Mouse (Mus musculus) liver, embryonic 12.5 days (tissue): ENCODE data around the gene Tob2. TPM values are rescaled to one million over a fixed set of nuclear protein-coding genes. Genes with fewer than 3 reads are reported as not detected.
A peak's percentile ranks its signal among the peaks of the same experiment; 100 is the strongest.

ENCODE experiments used
- ATAC-seq: fragments of 200-750 bp; cut with Nextera tagmentation; 2 replicates; pipeline ENCODE4 v1.8.0; 2017; ENCODE audit warnings: moderate number of reproducible peaks, mild to moderate bottlenecking, moderate library complexity
- H3K27ac ChIP-seq: fragments of 300-500 bp; sonication (generic); 2 replicates; pipeline ENCODE4 v1.5.1; 2016; ENCODE audit warnings: mild to moderate bottlenecking
- H3K27me3 ChIP-seq: fragments of 300-500 bp; sonication (generic); replicated peaks from 2 replicates; pipeline ENCODE4 v1.6.1; 2016; ENCODE audit warnings: mild to moderate bottlenecking, moderate library complexity
- H3K36me3 ChIP-seq: fragments of 300-500 bp; sonication (generic); 2 replicates; pipeline ENCODE4 v1.6.1; 2016; ENCODE audit warnings: mild to moderate bottlenecking, moderate library complexity
- H3K4me1 ChIP-seq: fragments of 300-500 bp; sonication (generic); 2 replicates; pipeline ENCODE4 v1.6.1; 2016
- H3K4me2 ChIP-seq: fragments of 300-500 bp; sonication (generic); 2 replicates; pipeline ENCODE4 v1.6.1; 2016; ENCODE audit warnings: mild to moderate bottlenecking, moderate library complexity
- H3K4me3 ChIP-seq: fragments of 300-500 bp; sonication (generic); 2 replicates; pipeline ENCODE4 v1.5.1; 2016; ENCODE audit warnings: mild to moderate bottlenecking, moderate library complexity
- H3K9ac ChIP-seq: fragments of 300-500 bp; sonication (generic); 2 replicates; pipeline ENCODE4 v1.6.1; 2016; ENCODE audit warnings: mild to moderate bottlenecking, moderate library complexity
- H3K9me3 ChIP-seq: fragments of 300-500 bp; sonication (generic); replicated peaks from 2 replicates; pipeline ENCODE4 v1.6.1; 2016; ENCODE audit warnings: mild to moderate bottlenecking, moderate library complexity
- WGBS: fragments of 180-500 bp; shearing (Covaris S2); methylation state at CpG from one replicate; pipeline ENCODE4 v1.1.7; 2016; ENCODE audit not compliant: insufficient replicate concordance; 5-methylcytosine and 5-hydroxymethylcytosine counted together
- polyA plus RNA-seq: library from polyadenylated mRNA; unstranded; fragments of >200 nt; fragmentation: Nextera tagmentation; extraction: Ambion mirVana; gene quantifications from 2 replicates; pipeline ENCODE4 v1.2.1, GENCODE M21; 2016

Tob2 gene
- polyA plus RNA-seq, 1 experiment from 2014 or later: 12.8 TPM

DNA sequence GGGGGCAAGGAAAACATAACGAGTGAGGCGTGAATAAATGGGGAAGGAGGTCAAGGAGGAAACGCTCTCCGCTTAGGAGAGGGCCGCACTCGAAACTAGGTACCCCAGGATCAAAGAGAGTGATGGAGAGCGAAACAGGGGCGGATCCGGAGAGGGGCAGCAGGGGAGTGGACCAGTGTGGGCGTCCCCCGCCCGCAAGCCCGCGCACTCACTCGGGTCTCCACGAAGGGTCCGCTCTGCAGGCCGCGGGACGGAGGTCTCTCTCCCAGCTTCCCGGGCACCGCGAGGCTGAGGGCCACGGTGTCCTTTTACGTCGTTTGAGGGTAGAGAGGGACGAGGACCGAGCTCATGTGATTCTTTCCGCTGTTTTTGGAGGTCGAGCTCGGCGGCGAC lies 876 bp downstream of the Tob2 start:
- Histone ChIP-seq H3K4me1 (peaks cover 59% of the 10 kb centered on the region), H3K4me3 (peak overlapping the region; percentile 83), H3K9ac (peak overlapping the region; percentile 92), H3K9me3 (no peaks in the 10 kb centered on the region), H3K27me3 (no peaks in the 10 kb centered on the region), H3K27ac (peak overlapping the region; percentile 92), H3K4me2 (peak overlapping the region; percentile 89), H3K36me3 (peaks cover 22% of the 10 kb centered on the region)
- ATAC-seq: peak; percentile 36
- WGBS: under 1% methylated on average over 33 of the region's 33 CpGs

GRCm38 (mm10) chr15:81856938-81857723 lies 1.5 kb downstream of the Tob2 start:
- H3K27me3 ChIP-seq: no peaks in the 10 kb centered on the region
- no peaks in the 10 kb centered on the region for H3K9me3 ChIP-seq
- H3K4me1 ChIP-seq: peaks cover 65% of the 10 kb centered on the region
- peaks cover 28% of the 10 kb centered on the region for H3K36me3 ChIP-seq
- H3K4me3 ChIP-seq: peak overlapping the region; percentile 83
- ATAC-seq: no peak
- H3K27ac ChIP-seq: peak overlapping the region; percentile 92
- H3K4me2 ChIP-seq: peak overlapping the region; percentile 89
- H3K9ac ChIP-seq: peak overlapping the region; percentile 92
- 1% methylated on average over 14 of the region's 14 CpGs for WGBS

- H3K27me3 ChIP-seq: no peaks in the 10 kb centered on the region
- H3K9ac ChIP-seq: peak overlapping the region; percentile 92
- peak overlapping the region; percentile 89 for H3K4me2 ChIP-seq
- no peaks in the 10 kb centered on the region for H3K9me3 ChIP-seq
- H3K4me1 ChIP-seq: peaks cover 64% of the 10 kb centered on the region
- 1% methylated on average over 28 of the region's 28 CpGs for WGBS
- peaks cover 38% of the 10 kb centered on the region for H3K36me3 ChIP-seq
- H3K27ac ChIP-seq: peak overlapping the region; percentile 92
- peak; percentile 90 for ATAC-seq
- peak overlapping the region; percentile 83 for H3K4me3 ChIP-seq
Observed at GRCm38 (mm10) chr15:81856030-81856790, 2.4 kb downstream of the Tob2 start.

- Histone ChIP-seq H3K4me3 (no peak overlapping the region), H3K9me3 (no peaks in the 10 kb centered on the region), H3K4me2 (no peak overlapping the region), H3K27me3 (no peaks in the 10 kb centered on the region), H3K9ac (no peak overlapping the region), H3K36me3 (peaks cover 62% of the 10 kb centered on the region), H3K27ac (peak overlapping the region; percentile 66), H3K4me1 (peaks cover 47% of the 10 kb centered on the region)
- WGBS: 69% methylated on average over 7 of the region's 7 CpGs
- no peak for ATAC-seq
Observed at GRCm38 (mm10) chr15:81853081-81853480, 5.5 kb downstream of the Tob2 start.

DNA sequence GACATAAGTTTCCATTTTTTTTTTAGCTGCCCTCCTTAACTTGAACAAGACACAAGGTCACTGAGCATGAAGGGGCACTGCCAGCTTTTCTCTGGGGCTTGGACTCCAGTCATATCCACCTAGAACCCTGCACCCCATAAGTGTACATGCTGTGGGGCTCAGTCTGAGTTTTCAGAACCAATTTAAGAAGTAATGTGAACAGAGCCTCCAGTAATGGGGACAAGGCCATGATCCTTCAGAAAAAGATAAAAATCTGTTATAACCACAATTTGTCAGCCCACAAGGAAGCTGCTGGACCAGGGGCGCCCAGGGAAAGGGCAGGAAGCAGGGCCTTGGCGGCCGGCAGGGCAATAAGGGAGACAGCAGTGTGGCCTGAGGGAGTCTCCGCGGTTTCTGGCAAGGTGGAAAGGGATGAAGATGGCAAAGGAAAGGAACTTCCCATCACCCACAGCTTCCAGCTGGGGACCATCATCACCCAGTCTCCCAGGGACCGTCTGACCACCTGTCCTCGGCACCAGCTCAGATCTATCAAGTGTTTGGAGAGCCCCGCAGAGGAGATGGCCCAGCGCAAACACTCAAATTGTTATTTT lies 6.1 kb downstream of the Tob2 start:
- WGBS: 77% methylated on average over 9 of the region's 9 CpGs
- no peak overlapping the region for H3K4me2 ChIP-seq
- H3K27ac ChIP-seq: peak overlapping the region; percentile 66

DNA sequence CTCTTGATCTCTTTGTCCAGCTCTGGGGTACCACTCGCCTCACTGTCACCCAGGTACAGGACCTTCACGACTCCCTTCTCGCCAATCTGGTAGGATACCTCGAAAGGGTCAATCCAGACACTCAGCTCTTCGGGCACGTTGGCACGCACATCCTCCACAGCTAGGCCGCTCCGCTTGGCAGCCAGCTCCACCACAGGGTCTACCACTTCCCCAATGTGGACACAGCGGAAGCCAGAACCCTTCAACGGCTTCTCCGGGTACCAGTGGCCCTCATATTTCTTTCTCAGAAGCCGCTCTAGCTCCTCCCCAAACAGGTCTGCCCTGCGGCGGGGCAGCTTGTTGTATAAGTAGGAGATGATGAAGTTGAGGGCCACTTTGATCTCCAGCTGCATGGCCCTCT lies 7.2 kb downstream of the Tob2 start:
- ATAC-seq: no peak
- no peak overlapping the region for H3K4me2 ChIP-seq
- no peak overlapping the region for H3K27ac ChIP-seq
- H3K27me3 ChIP-seq: no peaks in the 10 kb centered on the region
- WGBS: 92% methylated on average over 15 of the region's 15 CpGs
- H3K9ac ChIP-seq: no peak overlapping the region
- no peak overlapping the region for H3K4me3 ChIP-seq
- H3K9me3 ChIP-seq: no peaks in the 10 kb centered on the region
- H3K4me1 ChIP-seq: peaks cover 42% of the 10 kb centered on the region
- peaks cover 78% of the 10 kb centered on the region for H3K36me3 ChIP-seq

More for the DNA sequence above, 6.1 kb downstream of the Tob2 start:
- Histone ChIP-seq H3K4me3 (no peak overlapping the region), H3K4me1 (peaks cover 52% of the 10 kb centered on the region), H3K9me3 (no peaks in the 10 kb centered on the region), H3K27me3 (no peaks in the 10 kb centered on the region), H3K36me3 (peaks cover 68% of the 10 kb centered on the region), H3K9ac (no peak overlapping the region)
- no peak for ATAC-seq

DNA sequence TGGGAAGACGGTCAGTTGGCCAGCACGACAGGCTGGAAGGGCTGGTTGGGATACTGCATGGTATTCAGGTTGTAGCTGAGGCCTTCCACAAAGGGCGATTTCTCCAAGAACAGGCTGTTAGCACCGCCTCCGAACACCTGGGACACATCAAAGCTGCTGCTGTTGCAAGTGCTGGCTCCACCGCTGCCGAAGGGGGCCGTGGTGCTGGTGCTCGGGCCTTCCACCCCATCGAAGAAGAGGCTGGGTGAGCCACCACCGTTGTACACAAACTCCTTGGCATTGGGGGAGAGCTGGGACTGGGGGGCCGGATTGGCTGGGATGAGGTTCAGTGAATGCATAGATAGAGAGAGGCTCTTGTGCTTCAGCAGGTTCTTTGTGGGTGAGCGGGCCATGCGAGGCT lies 7.9 kb downstream of the Tob2 start:
- H3K9ac ChIP-seq: no peak overlapping the region
- no peak for ATAC-seq
- H3K27ac ChIP-seq: no peak overlapping the region
- H3K4me2 ChIP-seq: no peak overlapping the region
- peaks cover 80% of the 10 kb centered on the region for H3K36me3 ChIP-seq
- WGBS: 86% methylated on average over 14 of the region's 14 CpGs
- H3K27me3 ChIP-seq: no peaks in the 10 kb centered on the region
- H3K4me3 ChIP-seq: no peak overlapping the region
- peaks cover 44% of the 10 kb centered on the region for H3K4me1 ChIP-seq
- no peaks in the 10 kb centered on the region for H3K9me3 ChIP-seq

DNA sequence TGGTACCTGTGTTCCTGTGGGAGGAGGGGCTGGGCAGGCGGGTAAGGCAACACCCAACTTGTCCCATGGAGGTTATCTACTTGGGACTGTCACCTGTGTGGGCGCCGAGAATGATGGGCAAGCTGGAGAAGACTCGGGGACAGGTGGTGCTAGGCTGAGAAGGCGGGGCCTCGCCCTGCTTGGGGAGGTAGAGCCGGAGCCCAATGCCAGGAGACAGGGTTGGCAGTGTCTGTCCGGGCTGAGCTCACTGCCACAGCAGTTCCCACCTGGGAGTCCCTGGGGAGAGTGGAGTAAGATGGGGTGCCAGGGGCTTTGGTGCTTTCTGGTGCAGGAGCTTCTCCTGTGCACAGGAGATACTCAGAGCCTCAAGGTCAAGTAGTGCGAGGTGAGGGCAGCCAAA lies 9.5 kb downstream of the Tob2 start:
- H3K4me2 ChIP-seq: no peak overlapping the region
- no peaks in the 10 kb centered on the region for H3K9me3 ChIP-seq
- no peak for ATAC-seq
- H3K9ac ChIP-seq: no peak overlapping the region; the same call in 1 of the 2 replicates
- H3K4me1 ChIP-seq: peaks cover 33% of the 10 kb centered on the region
- WGBS: 77% methylated on average over 9 of the region's 9 CpGs
- H3K27ac ChIP-seq: no peak overlapping the region
- no peak overlapping the region for H3K4me3 ChIP-seq
- H3K36me3 ChIP-seq: peaks cover 72% of the 10 kb centered on the region
- no peaks in the 10 kb centered on the region for H3K27me3 ChIP-seq

GRCm38 (mm10) chr15:81848301-81848700 lies 10.3 kb downstream of the Tob2 start:
- Histone ChIP-seq H3K27me3 (no peaks in the 10 kb centered on the region), H3K36me3 (peaks cover 64% of the 10 kb centered on the region), H3K9ac (no peak overlapping the region), H3K4me2 (no peak overlapping the region), H3K4me3 (no peak overlapping the region), H3K4me1 (peaks cover 25% of the 10 kb centered on the region), H3K9me3 (no peaks in the 10 kb centered on the region), H3K27ac (no peak overlapping the region)
- 41% methylated on average over 7 of the region's 7 CpGs for WGBS
- ATAC-seq: peak; percentile 55; the same call in 1 of the 2 replicates

- no peak for ATAC-seq
- H3K36me3 ChIP-seq: peaks cover 59% of the 10 kb centered on the region
- no peak overlapping the region for H3K27ac ChIP-seq
- peaks cover 22% of the 10 kb centered on the region for H3K4me1 ChIP-seq
- WGBS: 83% methylated on average over 5 of the region's 5 CpGs
- H3K27me3 ChIP-seq: no peaks in the 10 kb centered on the region
- H3K9ac ChIP-seq: no peak overlapping the region
- H3K4me2 ChIP-seq: no peak overlapping the region
- no peaks in the 10 kb centered on the region for H3K9me3 ChIP-seq
- H3K4me3 ChIP-seq: no peak overlapping the region
Observed at GRCm38 (mm10) chr15:81847861-81848260, 10.7 kb downstream of the Tob2 start.

- H3K27ac ChIP-seq: no peak overlapping the region
- H3K9me3 ChIP-seq: no peaks in the 10 kb centered on the region
- no peak overlapping the region for H3K9ac ChIP-seq
- peaks cover 15% of the 10 kb centered on the region for H3K4me1 ChIP-seq
- ATAC-seq: no peak
- no peak overlapping the region for H3K4me2 ChIP-seq
- 69% methylated on average over 4 of the region's 4 CpGs for WGBS
- H3K4me3 ChIP-seq: no peak overlapping the region
- H3K27me3 ChIP-seq: no peaks in the 10 kb centered on the region
- H3K36me3 ChIP-seq: peaks cover 52% of the 10 kb centered on the region
Observed at GRCm38 (mm10) chr15:81847161-81847560, 11.4 kb downstream of the Tob2 start.

DNA sequence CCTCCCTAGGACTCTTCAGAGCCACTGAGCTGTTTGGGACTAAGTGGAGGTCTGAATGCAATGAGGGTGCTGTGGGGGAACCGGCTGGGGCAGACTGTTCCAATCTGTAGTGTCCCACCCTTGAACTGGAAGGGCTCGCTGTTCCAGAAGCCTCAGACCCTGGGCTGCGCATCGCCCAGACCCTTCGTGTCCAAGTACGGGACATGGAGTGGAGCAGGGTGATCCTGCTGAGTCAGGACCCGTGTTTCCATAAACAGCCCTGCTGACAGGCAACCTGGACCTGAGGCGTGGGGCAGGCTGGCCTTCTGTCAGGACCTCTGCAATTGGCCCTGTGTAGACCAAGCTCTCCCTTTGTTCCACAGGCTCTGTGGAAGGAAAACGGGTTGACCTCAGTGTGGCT lies 11.8 kb downstream of the Tob2 start:
- H3K36me3 ChIP-seq: peaks cover 48% of the 10 kb centered on the region
- H3K4me1 ChIP-seq: peaks cover 14% of the 10 kb centered on the region
- 78% methylated on average over 9 of the region's 9 CpGs for WGBS
- H3K9me3 ChIP-seq: no peaks in the 10 kb centered on the region
- no peak overlapping the region for H3K27ac ChIP-seq
- no peaks in the 10 kb centered on the region for H3K27me3 ChIP-seq
- no peak overlapping the region for H3K4me3 ChIP-seq
- no peak for ATAC-seq
- H3K9ac ChIP-seq: no peak overlapping the region
- H3K4me2 ChIP-seq: no peak overlapping the region
